Mouse (Mus musculus): ENCODE data around the gene Plcd3.

- TF ChIP-seq CTCF (IDR thresholded peaks at IDR 0.05; ENCODE audit: low read depth), result no peak
- TF ChIP-seq EP300 (IDR thresholded peaks at IDR 0.05; ENCODE audit: low read depth), result no peak
Measured at GRCm38 (mm10) chr11:103035007-103035406, 66.5 kb downstream of the Plcd3 start.
